Comparison of ENCODE assay signal across 9 mouse cellular contexts in the genomic region with DNA sequence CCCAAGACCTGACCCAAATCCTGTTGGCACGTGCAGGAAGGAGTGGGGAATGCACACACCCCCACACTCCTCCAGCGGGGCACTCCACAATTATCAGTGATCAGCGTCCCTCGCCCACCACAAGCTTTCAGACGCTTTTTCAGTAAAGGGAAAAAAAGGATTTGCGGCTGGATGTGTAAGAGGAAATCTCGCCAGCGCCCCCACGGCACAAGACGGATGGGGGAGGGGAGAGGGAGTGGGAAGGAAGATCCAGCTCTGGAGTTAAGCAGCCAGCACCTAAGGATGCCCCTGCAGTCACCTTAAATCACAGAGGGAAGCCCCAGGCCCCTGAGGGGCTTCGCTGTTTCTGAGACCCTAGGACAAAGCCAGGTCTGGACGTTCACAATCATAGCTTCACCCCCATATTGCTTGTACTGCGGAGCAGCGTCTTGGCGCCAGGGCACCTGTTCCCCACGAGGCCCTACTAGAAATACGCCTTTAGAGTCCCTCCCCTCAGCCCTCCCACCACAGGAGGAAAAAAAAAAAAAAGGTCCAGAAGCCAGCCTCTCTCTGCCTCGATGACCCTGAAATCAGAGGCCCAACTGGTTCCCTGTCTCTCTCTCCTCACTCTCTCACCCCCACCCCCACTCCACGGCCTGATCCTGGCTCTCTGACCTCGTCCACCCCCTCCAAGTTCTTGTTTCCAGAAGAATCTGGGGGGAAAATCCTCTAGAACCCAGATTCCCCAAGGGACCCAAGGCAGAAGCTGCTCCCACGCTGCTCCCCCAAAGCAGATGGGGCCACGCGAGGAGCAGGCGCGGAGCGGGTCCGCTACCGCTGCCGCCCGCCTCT. TPM values are rescaled to one million over a fixed set of nuclear protein-coding genes. Genes with fewer than 3 reads are reported as not detected.
A peak's percentile ranks its signal among the peaks of the same experiment; 100 is the strongest.
DNase-seq lines count a peak whose midpoint lies in the region; ATAC-seq and TF ChIP-seq lines count a peak whose summit lies in the region.
"Had no signal": no experiment of that assay in that cellular context is flagged by ENCODE, and none has a peak within 500 bp of the region (broad histone marks: within the 10 kb centered on the region; RNA-seq: fewer than 3 reads in every experiment).

No protein-coding gene starts in this region.

- no peak for TF ChIP-seq EP300 in liver, embryonic 14.5 days (IDR thresholded peaks at IDR 0.05; ENCODE audit: low read depth)

- H3K4me3 ChIP-seq in gastrocnemius, adult 2 months = peak overlapping the region; percentile 85
- H3K4me3 ChIP-seq in E14TG2a.4 (replicated peaks; ENCODE audit: low read length) = peak overlapping the region; percentile 92
- H3K4me3 ChIP-seq in forebrain, embryonic 15.5 days = peak overlapping the region; percentile 74
- H3K4me3 ChIP-seq in liver, embryonic 14.5 days (ENCODE audit: insufficient read depth in 1 of 2, low read depth in 2 of 2, low read length in 2 of 2) = peak overlapping the region in 1 of 2 experiments; percentile 41; a peak in 1 of 4 replicates
- peak overlapping the region; percentile 53 for H3K4me3 ChIP-seq in stomach, embryonic 15.5 days (replicated peaks)
- H3K4me3 ChIP-seq in lung, adult 2 months (replicated peaks; ENCODE audit: extremely low read depth, low read depth, low read length) = no peak overlapping the region
- H3K4me3 ChIP-seq: erythroblast, embryonic 14.5 days had no signal

- 3% methylated on average over 30 of the region's 30 CpGs for WGBS in forebrain, embryonic 15.5 days
- 7% methylated on average over 30 of the region's 30 CpGs for WGBS in liver, embryonic 14.5 days (ENCODE audit: insufficient replicate concordance)
- 5% methylated on average over 29 of the region's 30 CpGs for WGBS in stomach, embryonic 15.5 days
- WGBS in lung, adult 2 months = 6% methylated on average over 30 of the region's 30 CpGs

- ATAC-seq in forebrain, embryonic 15.5 days (replicated peaks) = no peak
- no peak for ATAC-seq in liver, embryonic 14.5 days (ENCODE audit: insufficient read depth)
- no peak for ATAC-seq in stomach, embryonic 15.5 days (ENCODE audit: insufficient read depth, low FRiP score, low read depth)

- TF ChIP-seq POLR2A in lung, adult 2 months (IDR thresholded peaks at IDR 0.05; ENCODE audit: borderline replicate concordance, extremely low read depth, low read depth, low read length) = no peak

- DNase-seq in gastrocnemius, adult 2 months = no peak
- no peak for DNase-seq in gastrocnemius, postnatal 10 days
- DNase-seq in liver, embryonic 14.5 days (ENCODE audit: low read depth in 3 of 3, low spot score in 3 of 3) = no peak
- DNase-seq in lung, adult 2 months = no peak
- DNase-seq in gastrocnemius, adult 8-10 months (ENCODE audit: low spot score in 2 of 2) = no peak

- intact Hi-C loops in gastrocnemius, adult 2 months (cut with DNase I) = loop anchor here (5.0 kb wide), 1 partner anchor 58 kb away; no protein-coding TSS in a partner anchor

- peak overlapping the region; percentile 69 for H3K9ac ChIP-seq in forebrain, embryonic 15.5 days (replicated peaks)
- H3K9ac ChIP-seq in liver, embryonic 14.5 days (replicated peaks) = no peak overlapping the region
- H3K9ac ChIP-seq in stomach, embryonic 15.5 days = no peak overlapping the region

- H3K27me3 ChIP-seq in E14TG2a.4 (ENCODE audit: insufficient read depth, low read length) = peaks cover 39% of the 10 kb centered on the region
- peaks cover 51% of the 10 kb centered on the region for H3K27me3 ChIP-seq in forebrain, embryonic 15.5 days
- peaks cover 47% of the 10 kb centered on the region for H3K27me3 ChIP-seq in liver, embryonic 14.5 days (ENCODE audit: control insufficient read depth, insufficient read depth, low read length)
- H3K27me3 ChIP-seq in stomach, embryonic 15.5 days (replicated peaks) = peaks cover 67% of the 10 kb centered on the region

- TF ChIP-seq CTCF in gastrocnemius, adult 2 months (IDR thresholded peaks at IDR 0.05) = no peak
- TF ChIP-seq CTCF in E14TG2a.4 (conservative IDR thresholded peaks at IDR 0.05; ENCODE audit: low read length) = no peak
- TF ChIP-seq CTCF in liver, embryonic 14.5 days (IDR thresholded peaks at IDR 0.05; ENCODE audit: low read depth) = no peak
- no peak for TF ChIP-seq CTCF in lung, adult 2 months (IDR thresholded peaks at IDR 0.05; ENCODE audit: insufficient read depth, low read length)

- H3K4me1 ChIP-seq in E14TG2a.4 (replicated peaks; ENCODE audit: low read depth, low read length) = peaks cover 81% of the 10 kb centered on the region
- peaks cover 32% of the 10 kb centered on the region for H3K4me1 ChIP-seq in forebrain, embryonic 15.5 days
- H3K4me1 ChIP-seq in liver, embryonic 14.5 days (replicated peaks; ENCODE audit: control insufficient read depth in 2 of 2, insufficient read depth in 2 of 2, low read length in 1 of 2) = no peaks in the 10 kb centered on the region
- H3K4me1 ChIP-seq in stomach, embryonic 15.5 days = peaks cover 16% of the 10 kb centered on the region
- H3K4me1 ChIP-seq in lung, adult 2 months (ENCODE audit: control insufficient read depth, insufficient read depth, low read length) = no peaks in the 10 kb centered on the region

- peak overlapping the region; percentile 58 for H3K4me2 ChIP-seq in forebrain, embryonic 15.5 days (replicated peaks)
- H3K4me2 ChIP-seq in liver, embryonic 14.5 days (ENCODE audit: low read depth) = peak overlapping the region; percentile 45
- H3K4me2 ChIP-seq in stomach, embryonic 15.5 days = peak overlapping the region; percentile 93

- peak overlapping the region; percentile 88 for H3K27ac ChIP-seq in gastrocnemius, adult 2 months
- H3K27ac ChIP-seq in forebrain, embryonic 15.5 days (replicated peaks) = peak overlapping the region; percentile 87
- H3K27ac ChIP-seq in liver, embryonic 14.5 days = no peak overlapping the region
- no peak overlapping the region for H3K27ac ChIP-seq in stomach, embryonic 15.5 days

- H3K36me3 ChIP-seq in E14TG2a.4 (ENCODE audit: insufficient read depth, low read length) = no peaks in the 10 kb centered on the region
- no peaks in the 10 kb centered on the region for H3K36me3 ChIP-seq in forebrain, embryonic 15.5 days
- H3K36me3 ChIP-seq in liver, embryonic 14.5 days (replicated peaks; ENCODE audit: control insufficient read depth, insufficient read depth, low read depth) = no peaks in the 10 kb centered on the region
- no peaks in the 10 kb centered on the region for H3K36me3 ChIP-seq in stomach, embryonic 15.5 days

- H3K9me3 ChIP-seq in E14TG2a.4 (ENCODE audit: low read length) = no peaks in the 10 kb centered on the region
- H3K9me3 ChIP-seq in forebrain, embryonic 15.5 days = no peaks in the 10 kb centered on the region
- no peaks in the 10 kb centered on the region for H3K9me3 ChIP-seq in liver, embryonic 14.5 days (ENCODE audit: control insufficient read depth, low read length)
- H3K9me3 ChIP-seq in stomach, embryonic 15.5 days = no peaks in the 10 kb centered on the region

RNA-seq across cellular contexts. Expression of gene Camk2b, which starts 1.7 kb away (rescaled TPM):
- total RNA-seq in gastrocnemius, adult 2 months (2021) = 100 to 1,000 TPM; 108 to 128 TPM
- 100 to 1,000 TPM; 188 to 190 TPM for total RNA-seq in gastrocnemius, postnatal 10 days (2021)
- 119 and 121 TPM in 2 replicates for polyA plus RNA-seq in forebrain, embryonic 15.5 days (2015; fragmentation: Nextera tagmentation; extraction: Ambion mirVana)
- polyA plus RNA-seq in liver, embryonic 14.5 days (2012; rRNA removed) = 0.40 and 0.63 TPM in 2 replicates
- 0.40 and 0.55 TPM in 2 replicates for polyA plus RNA-seq in liver, embryonic 14.5 days (2014; fragmentation: Nextera tagmentation; extraction: Ambion mirVana)
- polyA plus RNA-seq in stomach, embryonic 15.5 days (2015; fragmentation: Nextera tagmentation; extraction: Ambion mirVana) = 4.0 and 5.4 TPM in 2 replicates
- 13.8 and 17.8 TPM in 2 replicates for polyA plus RNA-seq in lung, adult 2 months (2012; rRNA removed)
- total RNA-seq in gastrocnemius, adult 8-10 months (2022) = 100 to 1,000 TPM; 146 to 169 (median 160) TPM
- polyA plus RNA-seq: erythroblast, embryonic 14.5 days had no signal

Comparison
In these comparisons a context has a peak if more than half of its experiments do, and no peak if none do; other contexts are left out.
1. H3K27ac ChIP-seq: peak in gastrocnemius, adult 2 months (single experiment) and forebrain, embryonic 15.5 days (single experiment); none in liver, embryonic 14.5 days (single experiment) and stomach, embryonic 15.5 days (single experiment).
2. Peak in every context shown above with its lines, with median percentiles within 50 percentile points of each other: H3K4me2 ChIP-seq.